Mouse (Mus musculus): ENCODE measurements around the gene Gm4791. TPM values are rescaled to one million over a fixed set of nuclear protein-coding genes. Genes with fewer than 3 reads are reported as not detected.

The Gm4791 gene
- polyA plus RNA-seq (2014; fragmentation: Nextera tagmentation; extraction: Ambion mirVana): 0.21 TPM in 1 of 2 replicates, not detected in the other

- Histone ChIP-seq H3K27me3 (replicated peaks; ENCODE audit: control insufficient read depth, insufficient read depth, low read length) (no peaks in the 10 kb centered on the region), H3K4me1 (ENCODE audit: control insufficient read depth, insufficient read depth, low read length) (no peaks in the 10 kb centered on the region), H3K36me3 (ENCODE audit: control insufficient read depth, insufficient read depth, low read length) (no peaks in the 10 kb centered on the region), H3K4me3 (ENCODE audit: low read depth, low read length) (no peak within 1 kb of the TSS), H3K9me3 (ENCODE audit: control insufficient read depth, low read length) (no peaks in the 10 kb centered on the region), H3K4me2 (ENCODE audit: low read depth, low read length) (no peak within 1 kb of the TSS), H3K27ac (replicated peaks; ENCODE audit: low read depth, low read length) (no peak within 1 kb of the TSS), H3K9ac (ENCODE audit: low read depth, low read length) (no peak within 1 kb of the TSS)
- ATAC-seq (ENCODE audit: low read depth) (peak; percentile 92), DNase-seq (ENCODE audit: low spot score) (peak; percentile 81)
- WGBS: 19% methylated on average over 5 of the region's 5 CpGs
Observed at GRCm38 (mm10) chr9:46998338-46998791, at the start of gene Gm4791. Gm4791 (plus strand) TSS chr9:46998741.

- H3K27ac ChIP-seq (replicated peaks; ENCODE audit: low read depth, low read length): no peak overlapping the region
- no peaks in the 10 kb centered on the region for H3K36me3 ChIP-seq (ENCODE audit: control insufficient read depth, insufficient read depth, low read length)
- H3K4me3 ChIP-seq (ENCODE audit: low read depth, low read length): no peak overlapping the region
- ATAC-seq (ENCODE audit: low read depth) (peak; percentile 34; the same call in 1 of the 2 replicates), DNase-seq (ENCODE audit: low spot score) (no peak)
- no peaks in the 10 kb centered on the region for H3K27me3 ChIP-seq (replicated peaks; ENCODE audit: control insufficient read depth, insufficient read depth, low read length)
- no peaks in the 10 kb centered on the region for H3K9me3 ChIP-seq (ENCODE audit: control insufficient read depth, low read length)
- no peak overlapping the region for H3K4me2 ChIP-seq (ENCODE audit: low read depth, low read length)
- WGBS: 82% methylated on average over 6 of the region's 6 CpGs
- no peak overlapping the region for H3K9ac ChIP-seq (ENCODE audit: low read depth, low read length)
- H3K4me1 ChIP-seq (ENCODE audit: control insufficient read depth, insufficient read depth, low read length): peaks cover 8% of the 10 kb centered on the region; the same call in 1 of the 2 replicates
Observed at GRCm38 (mm10) chr9:46956286-46956685, 42.3 kb upstream of the Gm4791 start.

- H3K4me3 ChIP-seq (ENCODE audit: low read depth, low read length): no peak overlapping the region
- H3K36me3 ChIP-seq (ENCODE audit: control insufficient read depth, insufficient read depth, low read length): no peaks in the 10 kb centered on the region
- no peaks in the 10 kb centered on the region for H3K9me3 ChIP-seq (ENCODE audit: control insufficient read depth, low read length)
- ATAC-seq (ENCODE audit: low read depth): no peak
- H3K27ac ChIP-seq (replicated peaks; ENCODE audit: low read depth, low read length): no peak overlapping the region
- H3K9ac ChIP-seq (ENCODE audit: low read depth, low read length): no peak overlapping the region
- H3K4me2 ChIP-seq (ENCODE audit: low read depth, low read length): no peak overlapping the region
- H3K4me1 ChIP-seq (ENCODE audit: control insufficient read depth, insufficient read depth, low read length): peaks cover 8% of the 10 kb centered on the region; the same call in 1 of the 2 replicates
- H3K27me3 ChIP-seq (replicated peaks; ENCODE audit: control insufficient read depth, insufficient read depth, low read length): no peaks in the 10 kb centered on the region
- no peak for DNase-seq (ENCODE audit: low spot score)
- WGBS: 66% methylated on average over 8 of the region's 8 CpGs
Observed at GRCm38 (mm10) chr9:46957420-46957950, 41.1 kb upstream of the Gm4791 start.

- Histone ChIP-seq H3K27ac (replicated peaks; ENCODE audit: low read depth, low read length) (no peak overlapping the region), H3K27me3 (replicated peaks; ENCODE audit: control insufficient read depth, insufficient read depth, low read length) (no peaks in the 10 kb centered on the region), H3K4me2 (ENCODE audit: low read depth, low read length) (no peak overlapping the region), H3K36me3 (ENCODE audit: control insufficient read depth, insufficient read depth, low read length) (no peaks in the 10 kb centered on the region), H3K9ac (ENCODE audit: low read depth, low read length) (no peak overlapping the region), H3K4me1 (ENCODE audit: control insufficient read depth, insufficient read depth, low read length) (peaks cover 15% of the 10 kb centered on the region; the same call in 1 of the 2 replicates), H3K4me3 (ENCODE audit: low read depth, low read length) (no peak overlapping the region), H3K9me3 (ENCODE audit: control insufficient read depth, low read length) (no peaks in the 10 kb centered on the region)
- ATAC-seq (ENCODE audit: low read depth): peak; percentile 44; the same call in 1 of the 2 replicates
- DNase-seq (ENCODE audit: low spot score): peak; percentile 29
- WGBS: 65% methylated on average over 5 of the region's 5 CpGs
Observed at GRCm38 (mm10) chr9:46966028-46966427, 32.5 kb upstream of the Gm4791 start.

GRCm38 (mm10) chr9:46968970-46969369, 29.6 kb upstream of the Gm4791 start:
- no peak for ATAC-seq (ENCODE audit: low read depth)
- Histone ChIP-seq H3K27me3 (replicated peaks; ENCODE audit: control insufficient read depth, insufficient read depth, low read length) (no peaks in the 10 kb centered on the region), H3K9me3 (ENCODE audit: control insufficient read depth, low read length) (no peaks in the 10 kb centered on the region), H3K4me1 (ENCODE audit: control insufficient read depth, insufficient read depth, low read length) (peaks cover 15% of the 10 kb centered on the region; the same call in 1 of the 2 replicates), H3K4me3 (ENCODE audit: low read depth, low read length) (no peak overlapping the region), H3K4me2 (ENCODE audit: low read depth, low read length) (no peak overlapping the region), H3K27ac (replicated peaks; ENCODE audit: low read depth, low read length) (no peak overlapping the region), H3K36me3 (ENCODE audit: control insufficient read depth, insufficient read depth, low read length) (no peaks in the 10 kb centered on the region), H3K9ac (ENCODE audit: low read depth, low read length) (no peak overlapping the region)
- no peak for DNase-seq (ENCODE audit: low spot score)
- WGBS: 36% methylated on average over 6 of the region's 6 CpGs

GRCm38 (mm10) chr9:46969406-46969805, 29.1 kb upstream of the Gm4791 start:
- Histone ChIP-seq H3K4me3 (ENCODE audit: low read depth, low read length) (no peak overlapping the region), H3K4me1 (ENCODE audit: control insufficient read depth, insufficient read depth, low read length) (peaks cover 15% of the 10 kb centered on the region; the same call in 1 of the 2 replicates), H3K9ac (ENCODE audit: low read depth, low read length) (no peak overlapping the region), H3K4me2 (ENCODE audit: low read depth, low read length) (no peak overlapping the region), H3K36me3 (ENCODE audit: control insufficient read depth, insufficient read depth, low read length) (no peaks in the 10 kb centered on the region), H3K27me3 (replicated peaks; ENCODE audit: control insufficient read depth, insufficient read depth, low read length) (no peaks in the 10 kb centered on the region), H3K9me3 (ENCODE audit: control insufficient read depth, low read length) (no peaks in the 10 kb centered on the region), H3K27ac (replicated peaks; ENCODE audit: low read depth, low read length) (no peak overlapping the region)
- DNase-seq (ENCODE audit: low spot score) (no peak), ATAC-seq (ENCODE audit: low read depth) (no peak)
- 47% methylated on average over 6 of the region's 6 CpGs for WGBS

GRCm38 (mm10) chr9:46978806-46979205, 19.7 kb upstream of the Gm4791 start:
- no peak for ATAC-seq (ENCODE audit: low read depth)
- H3K9ac ChIP-seq (ENCODE audit: low read depth, low read length): no peak overlapping the region
- no peaks in the 10 kb centered on the region for H3K36me3 ChIP-seq (ENCODE audit: control insufficient read depth, insufficient read depth, low read length)
- no peak for DNase-seq (ENCODE audit: low spot score)
- no peak overlapping the region for H3K4me2 ChIP-seq (ENCODE audit: low read depth, low read length)
- no peak overlapping the region for H3K4me3 ChIP-seq (ENCODE audit: low read depth, low read length)
- H3K4me1 ChIP-seq (ENCODE audit: control insufficient read depth, insufficient read depth, low read length): no peaks in the 10 kb centered on the region
- H3K27me3 ChIP-seq (replicated peaks; ENCODE audit: control insufficient read depth, insufficient read depth, low read length): no peaks in the 10 kb centered on the region
- 61% methylated on average over 11 of the region's 11 CpGs for WGBS
- H3K9me3 ChIP-seq (ENCODE audit: control insufficient read depth, low read length): no peaks in the 10 kb centered on the region
- H3K27ac ChIP-seq (replicated peaks; ENCODE audit: low read depth, low read length): no peak overlapping the region

GRCm38 (mm10) chr9:46980111-46980510, 18.4 kb upstream of the Gm4791 start:
- 19% methylated on average over 2 of the region's 2 CpGs for WGBS
- H3K4me3 ChIP-seq (ENCODE audit: low read depth, low read length): no peak overlapping the region
- H3K9ac ChIP-seq (ENCODE audit: low read depth, low read length): no peak overlapping the region
- ATAC-seq (ENCODE audit: low read depth): no peak
- no peaks in the 10 kb centered on the region for H3K27me3 ChIP-seq (replicated peaks; ENCODE audit: control insufficient read depth, insufficient read depth, low read length)
- no peaks in the 10 kb centered on the region for H3K4me1 ChIP-seq (ENCODE audit: control insufficient read depth, insufficient read depth, low read length)
- H3K27ac ChIP-seq (replicated peaks; ENCODE audit: low read depth, low read length): no peak overlapping the region
- no peak for DNase-seq (ENCODE audit: low spot score)
- no peak overlapping the region for H3K4me2 ChIP-seq (ENCODE audit: low read depth, low read length)
- no peaks in the 10 kb centered on the region for H3K9me3 ChIP-seq (ENCODE audit: control insufficient read depth, low read length)
- no peaks in the 10 kb centered on the region for H3K36me3 ChIP-seq (ENCODE audit: control insufficient read depth, insufficient read depth, low read length)

DNA sequence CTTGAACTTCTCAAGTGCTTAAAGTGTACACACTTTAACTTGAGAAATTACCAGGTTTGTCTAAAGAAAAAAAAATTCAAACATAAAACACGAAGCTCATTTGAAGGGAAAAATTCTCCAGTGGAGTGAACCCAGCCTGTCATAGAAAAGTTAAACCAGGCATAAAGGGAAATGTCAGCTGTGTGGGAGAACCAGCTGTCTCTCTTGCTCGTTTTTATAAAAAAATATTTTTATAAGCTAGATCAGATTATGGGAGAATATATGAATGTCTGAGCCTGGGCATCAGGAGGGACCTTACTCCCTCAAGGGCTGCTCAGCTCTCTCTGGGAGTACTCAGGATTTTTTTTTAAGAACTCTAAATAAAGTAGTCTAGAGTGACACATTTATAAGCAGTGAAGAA, 15.1 kb upstream of the Gm4791 start:
- DNase-seq (ENCODE audit: low spot score): no peak
- no peak overlapping the region for H3K4me3 ChIP-seq (ENCODE audit: low read depth, low read length)
- no peak overlapping the region for H3K4me2 ChIP-seq (ENCODE audit: low read depth, low read length)
- no peaks in the 10 kb centered on the region for H3K9me3 ChIP-seq (ENCODE audit: control insufficient read depth, low read length)
- no peaks in the 10 kb centered on the region for H3K4me1 ChIP-seq (ENCODE audit: control insufficient read depth, insufficient read depth, low read length)
- WGBS: 40% methylated on average over 2 of the region's 2 CpGs
- H3K27ac ChIP-seq (replicated peaks; ENCODE audit: low read depth, low read length): no peak overlapping the region
- no peaks in the 10 kb centered on the region for H3K27me3 ChIP-seq (replicated peaks; ENCODE audit: control insufficient read depth, insufficient read depth, low read length)
- no peak overlapping the region for H3K9ac ChIP-seq (ENCODE audit: low read depth, low read length)
- ATAC-seq (ENCODE audit: low read depth): no peak
- no peaks in the 10 kb centered on the region for H3K36me3 ChIP-seq (ENCODE audit: control insufficient read depth, insufficient read depth, low read length)

Data from embryonic facial prominence, embryonic 14.5 days (tissue).